Mouse (Mus musculus) lung, postnatal 0 days (tissue): ENCODE measurements at regions not wholly inside any gene's neighbourhood (a gene's known extent, or its start where the extent isn't known, plus 50 kb on each side); places are given as distances from the start of the nearest gene placed in this dataset.
A peak's percentile ranks its signal among the peaks of the same experiment; 100 is the strongest.

Experiments used
- CTCF ChIP-seq: IDR thresholded peaks from 2 replicates; pipeline ENCODE4 v1.5.1; 2016; ENCODE audit warnings: antibody characterized with exemption, mild to moderate bottlenecking
- EP300 ChIP-seq: IDR thresholded peaks from 2 replicates; pipeline ENCODE4 v1.6.1; 2016; ENCODE audit warnings: antibody characterized with exemption, mild to moderate bottlenecking, control low read depth

- TF ChIP-seq CTCF = peak; percentile 39
- TF ChIP-seq EP300 = no peak
These were observed 524.2 kb upstream of the Gpc5 start for GRCm38 (mm10) chr14:114567673-114568309.
